Mouse (Mus musculus): Measurements from ENCODE around the gene Krtap5-2.
"Not testable (repeated sequence)": the region's sequence is repeated elsewhere in the genome, so short reads cannot be mapped to it uniquely, and the experiment has no call there.

Gene Krtap5-2

DNA sequence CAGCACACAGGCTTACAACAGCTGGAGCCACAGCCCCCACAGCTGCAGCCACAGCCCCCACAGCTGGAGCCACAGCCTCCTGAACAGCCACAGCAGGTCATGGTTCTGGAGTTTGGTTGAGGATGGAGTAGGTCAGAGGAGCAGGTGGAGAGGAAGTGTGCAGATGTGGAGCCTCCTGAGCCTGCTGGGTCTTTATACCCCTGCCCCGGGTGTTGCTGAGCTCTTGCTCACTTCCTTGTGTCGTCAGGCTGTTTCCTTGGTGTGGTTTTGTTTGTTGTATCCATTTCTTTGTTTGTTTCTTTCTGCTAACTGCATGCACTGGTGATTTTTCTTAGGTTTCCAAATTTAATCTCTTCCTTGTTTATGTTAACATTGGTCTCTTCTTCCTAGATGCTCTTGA is 39.9 kb downstream of the Krtap5-2 start, which contains the start of gene Gm39115:
Gene Gm39115 (minus strand): TSS at position 101 of the 400 bp plus-strand sequence.
- not testable (repeated sequence) for DNase-seq (ENCODE audit: low read depth)

DNA sequence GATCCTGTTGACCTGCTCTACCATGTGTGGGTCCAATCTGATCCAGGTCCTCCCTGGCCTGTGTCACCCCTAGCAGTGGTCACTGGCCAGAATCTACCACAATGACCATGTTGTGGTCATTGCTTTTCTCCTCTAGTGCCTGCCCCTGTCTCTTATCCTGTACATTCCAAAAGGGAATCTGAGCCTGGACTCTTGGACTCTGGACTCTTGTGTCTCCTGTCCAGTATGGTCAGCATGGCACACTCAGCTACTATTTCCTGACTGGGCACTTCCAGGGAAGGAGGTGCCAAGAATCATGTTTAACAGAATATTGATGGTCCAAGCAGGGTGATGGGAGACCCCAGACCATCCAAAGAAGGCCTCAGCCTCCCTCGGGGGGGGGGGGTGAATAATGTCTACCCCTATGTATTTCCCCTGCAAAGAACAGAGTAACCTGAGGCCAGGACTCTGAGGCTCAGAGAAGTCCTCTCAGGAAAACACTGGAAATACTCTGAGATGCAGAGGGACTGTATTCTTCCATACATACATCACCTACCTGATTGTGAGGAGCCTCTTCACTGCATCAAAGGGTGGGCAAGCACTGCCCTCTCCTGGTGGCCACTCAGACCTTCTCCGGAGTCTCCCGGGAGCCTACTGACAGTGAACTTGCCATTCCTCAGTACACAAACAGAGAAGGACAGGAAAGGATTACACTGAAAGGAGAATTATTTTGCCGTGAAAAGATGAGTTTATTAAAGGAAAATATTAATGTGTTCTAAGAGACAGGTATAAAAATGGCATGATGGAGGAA is 41.4 kb downstream of the Krtap5-2 start:
- DNase-seq (ENCODE audit: low read depth), result peak; percentile 38

DNA sequence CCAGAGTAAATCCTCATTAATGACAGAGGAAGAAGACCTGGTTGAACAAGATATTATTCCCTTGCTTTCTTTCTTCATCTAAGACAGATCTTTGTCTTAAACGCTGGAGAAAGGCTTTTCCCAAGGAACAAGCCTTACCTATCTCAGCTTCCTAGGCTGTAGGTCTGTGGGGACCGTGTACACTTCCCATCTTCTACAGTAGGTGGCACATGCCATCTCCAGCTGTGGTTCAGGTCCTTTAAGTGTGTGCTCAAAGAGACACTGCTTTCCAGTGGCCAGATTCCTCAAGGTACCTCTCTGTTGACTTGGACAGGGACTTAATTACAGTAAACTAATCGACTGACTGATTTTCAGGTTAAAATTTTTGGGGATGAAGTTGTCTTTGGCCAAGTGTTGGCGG is 47.0 kb downstream of the Krtap5-2 start:
- no peak for DNase-seq (ENCODE audit: low read depth)

Measured in NIH3T3 (cell line).